Mouse (Mus musculus): ENCODE results near the gene Slc43a1.

DNA sequence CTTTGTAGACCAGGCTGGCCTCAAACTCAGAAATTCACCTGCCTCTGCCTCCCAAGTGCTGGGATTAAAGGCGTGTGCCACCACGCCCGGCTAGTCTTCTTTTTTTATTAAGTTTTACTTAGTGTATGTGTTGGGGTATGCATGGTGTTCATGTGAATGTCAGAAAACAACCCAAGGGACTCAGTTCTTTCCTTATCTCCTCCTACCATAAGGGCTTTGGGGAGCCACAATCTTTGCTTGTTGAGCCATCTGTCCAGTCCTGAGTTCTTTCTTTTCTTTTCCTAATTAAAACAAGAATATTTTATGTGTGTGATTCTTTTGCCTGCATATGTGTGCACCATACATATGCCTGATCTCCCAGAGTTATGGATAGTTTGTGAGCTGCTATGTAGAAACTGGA lies 45.5 kb upstream of the Slc43a1 start:
- TF ChIP-seq CTCF (IDR thresholded peaks at IDR 0.05; ENCODE audit: low read depth) = no peak
- TF ChIP-seq EP300 (IDR thresholded peaks at IDR 0.05; ENCODE audit: low read depth) = no peak

Data from heart, postnatal 0 days (tissue).